Mouse (Mus musculus) E14TG2a.4 (cell line): ENCODE data around the gene Lysmd2.

ENCODE experiments used
- H3K27me3 ChIP-seq: 2 replicates; pipeline ENCODE4 v1.6.1; 2014; ENCODE audit warnings: low read length, control low read depth; ENCODE audit not compliant: insufficient read depth
- H3K36me3 ChIP-seq: 2 replicates; pipeline ENCODE4 v1.6.1; 2014; ENCODE audit warnings: low read length, control low read depth; ENCODE audit not compliant: insufficient read depth
- H3K4me1 ChIP-seq: replicated peaks from 2 replicates; pipeline ENCODE4 v1.6.1; 2014; ENCODE audit warnings: low read depth, low read length, control low read depth
- H3K4me3 ChIP-seq: replicated peaks from 2 replicates; pipeline ENCODE4 v1.5.1; 2014; ENCODE audit warnings: mild to moderate bottlenecking, low read length
- H3K9me3 ChIP-seq: 2 replicates; pipeline ENCODE4 v1.6.1; 2014; ENCODE audit warnings: low read length, control low read depth
- CTCF ChIP-seq: conservative IDR thresholded peaks from 2 replicates; pipeline ENCODE4 v1.5.1; 2014; ENCODE audit warnings: low read length
- NANOG ChIP-seq: IDR thresholded peaks from 2 replicates; pipeline ENCODE4 v1.6.1; 2014; ENCODE audit warnings: borderline replicate concordance, low read length, mixed read lengths
- POU5F1 ChIP-seq: IDR thresholded peaks from 2 replicates; pipeline ENCODE4 v1.6.1; 2014; ENCODE audit warnings: low read length, borderline replicate concordance

The Lysmd2 gene

GRCm38 (mm10) chr9:75621428-75621827, 4.1 kb upstream of the Lysmd2 start:
- Histone ChIP-seq H3K9me3 (0 out of 2 replicates have a peak, but pooled peaks cover 4% of the 10 kb centered on the region), H3K27me3 (peaks cover 33% of the 10 kb centered on the region), H3K4me3 (no peak overlapping the region), H3K36me3 (no peaks in the 10 kb centered on the region), H3K4me1 (peaks cover 8% of the 10 kb centered on the region)
- TF ChIP-seq POU5F1 (no peak), CTCF (no peak), NANOG (no peak)

- Histone ChIP-seq H3K4me3 (peak overlapping the region; percentile 88), H3K36me3 (no peaks in the 10 kb centered on the region), H3K4me1 (peaks cover 13% of the 10 kb centered on the region), H3K9me3 (0 out of 2 replicates have a peak, but pooled peaks cover 4% of the 10 kb centered on the region), H3K27me3 (peaks cover 54% of the 10 kb centered on the region)
- no peak for TF ChIP-seq NANOG
- no peak for TF ChIP-seq CTCF
- TF ChIP-seq POU5F1 = no peak
Observed at GRCm38 (mm10) chr9:75624983-75625555, 472 bp upstream of the Lysmd2 start.

- TF ChIP-seq NANOG = no peak
- no peak for TF ChIP-seq CTCF
- no peak for TF ChIP-seq POU5F1
- Histone ChIP-seq H3K4me1 (peaks cover 13% of the 10 kb centered on the region), H3K9me3 (no peaks in the 10 kb centered on the region), H3K4me3 (peak overlapping the region; percentile 88), H3K27me3 (peaks cover 54% of the 10 kb centered on the region), H3K36me3 (no peaks in the 10 kb centered on the region)
Observed at GRCm38 (mm10) chr9:75626308-75626604, 715 bp downstream of the Lysmd2 start.

- H3K9me3 ChIP-seq = no peaks in the 10 kb centered on the region
- H3K36me3 ChIP-seq = no peaks in the 10 kb centered on the region
- peaks cover 25% of the 10 kb centered on the region for H3K27me3 ChIP-seq
- H3K4me3 ChIP-seq = no peak overlapping the region
- peaks cover 9% of the 10 kb centered on the region; the same call in 1 of the 2 replicates for H3K4me1 ChIP-seq
- TF ChIP-seq POU5F1 (no peak), NANOG (no peak), CTCF (no peak)
Observed at GRCm38 (mm10) chr9:75630823-75631454, 5.4 kb downstream of the Lysmd2 start.

GRCm38 (mm10) chr9:75632111-75632510, 6.6 kb downstream of the Lysmd2 start:
- Histone ChIP-seq H3K27me3 (peaks cover 14% of the 10 kb centered on the region), H3K4me1 (no peaks in the 10 kb centered on the region)
- TF ChIP-seq CTCF (no peak), POU5F1 (no peak), NANOG (no peak)

GRCm38 (mm10) chr9:75632902-75633301, 7.4 kb downstream of the Lysmd2 start:
- Histone ChIP-seq H3K36me3 (no peaks in the 10 kb centered on the region), H3K4me1 (no peaks in the 10 kb centered on the region), H3K9me3 (no peaks in the 10 kb centered on the region), H3K27me3 (peaks cover 10% of the 10 kb centered on the region), H3K4me3 (no peak overlapping the region)
- TF ChIP-seq NANOG (no peak), CTCF (peak; percentile 52), POU5F1 (no peak)

More at GRCm38 (mm10) chr9:75632111-75632510, 6.6 kb downstream of the Lysmd2 start:
- Histone ChIP-seq H3K4me3 (no peak overlapping the region), H3K36me3 (no peaks in the 10 kb centered on the region), H3K9me3 (no peaks in the 10 kb centered on the region)

- no peak for TF ChIP-seq NANOG
- TF ChIP-seq POU5F1 = no peak
- TF ChIP-seq CTCF = no peak
- Histone ChIP-seq H3K27me3 (peaks cover 3% of the 10 kb centered on the region; the same call in 1 of the 2 replicates), H3K4me3 (no peak overlapping the region), H3K4me1 (no peaks in the 10 kb centered on the region), H3K36me3 (no peaks in the 10 kb centered on the region), H3K9me3 (no peaks in the 10 kb centered on the region)
Observed at GRCm38 (mm10) chr9:75633603-75634002, 8.1 kb downstream of the Lysmd2 start.

- H3K4me1 ChIP-seq = no peaks in the 10 kb centered on the region
- no peak overlapping the region for H3K4me3 ChIP-seq
- TF ChIP-seq CTCF (no peak), POU5F1 (no peak), NANOG (no peak)
- no peaks in the 10 kb centered on the region for H3K9me3 ChIP-seq
- H3K36me3 ChIP-seq = no peaks in the 10 kb centered on the region
- H3K27me3 ChIP-seq = no peaks in the 10 kb centered on the region
Observed at GRCm38 (mm10) chr9:75634226-75634625, 8.7 kb downstream of the Lysmd2 start.
